Mouse (Mus musculus): ENCODE measurements around the gene Zfp217.

DNA sequence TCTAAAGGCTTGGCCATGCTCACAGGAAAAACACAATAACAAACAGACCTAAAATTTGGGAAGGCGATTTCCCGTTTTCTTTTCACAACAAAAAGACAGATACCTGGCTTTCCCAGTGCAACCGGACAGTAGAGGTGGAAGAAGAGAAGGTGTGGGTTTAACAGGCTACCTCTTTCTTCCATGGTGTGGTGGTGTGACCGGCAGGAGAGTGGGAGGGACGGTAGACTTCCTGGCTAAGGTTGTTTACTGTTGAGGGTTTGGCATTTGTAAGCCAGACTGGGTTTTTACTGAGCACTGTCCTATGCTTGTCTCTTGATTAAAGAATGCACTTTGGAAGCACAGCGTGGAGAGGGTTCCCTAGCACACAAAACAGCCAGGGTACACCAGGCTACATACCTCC lies 45.9 kb upstream of the Zfp217 start:
- TF ChIP-seq POLR2A (IDR thresholded peaks at IDR 0.05; ENCODE audit: low read depth, low read length): no peak
- no peak for TF ChIP-seq CTCF (IDR thresholded peaks at IDR 0.05; ENCODE audit: extremely low read depth, insufficient read length, insufficient replicate concordance, low read depth, low read length)
